Mouse (Mus musculus): ENCODE results near the gene Ctrb1. TPM values are rescaled to one million over a fixed set of nuclear protein-coding genes. Genes with fewer than 3 reads are reported as not detected.

The Ctrb1 gene
- total RNA-seq (2023), result 1.8 TPM

DNA sequence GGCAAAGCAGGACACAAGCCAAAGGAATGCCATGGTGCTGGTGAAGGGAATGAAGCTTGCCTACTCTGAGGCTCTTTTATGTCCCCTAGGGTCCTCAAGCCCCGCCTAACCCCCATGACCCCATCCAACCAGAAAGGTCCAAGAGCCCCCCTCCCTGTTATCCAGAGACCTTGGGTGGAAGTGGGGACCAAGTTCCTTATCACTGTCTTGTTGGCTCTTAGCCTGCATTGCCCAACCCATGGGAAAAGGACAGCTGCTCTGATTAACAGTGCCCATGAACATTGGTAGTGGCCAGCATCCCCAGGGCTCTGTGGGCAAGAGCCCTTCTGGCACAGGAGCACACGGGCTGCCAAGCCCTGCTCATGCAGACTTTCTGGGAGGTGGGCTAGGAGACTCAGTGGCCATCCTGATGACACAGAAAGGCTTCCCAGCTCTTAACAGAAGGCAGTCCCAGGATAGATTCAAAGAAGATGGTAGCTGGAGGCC, at the start of gene Ctrb1:
Gene Ctrb1 (minus strand): TSS at position 51 of the 486 bp plus-strand sequence.

DNA sequence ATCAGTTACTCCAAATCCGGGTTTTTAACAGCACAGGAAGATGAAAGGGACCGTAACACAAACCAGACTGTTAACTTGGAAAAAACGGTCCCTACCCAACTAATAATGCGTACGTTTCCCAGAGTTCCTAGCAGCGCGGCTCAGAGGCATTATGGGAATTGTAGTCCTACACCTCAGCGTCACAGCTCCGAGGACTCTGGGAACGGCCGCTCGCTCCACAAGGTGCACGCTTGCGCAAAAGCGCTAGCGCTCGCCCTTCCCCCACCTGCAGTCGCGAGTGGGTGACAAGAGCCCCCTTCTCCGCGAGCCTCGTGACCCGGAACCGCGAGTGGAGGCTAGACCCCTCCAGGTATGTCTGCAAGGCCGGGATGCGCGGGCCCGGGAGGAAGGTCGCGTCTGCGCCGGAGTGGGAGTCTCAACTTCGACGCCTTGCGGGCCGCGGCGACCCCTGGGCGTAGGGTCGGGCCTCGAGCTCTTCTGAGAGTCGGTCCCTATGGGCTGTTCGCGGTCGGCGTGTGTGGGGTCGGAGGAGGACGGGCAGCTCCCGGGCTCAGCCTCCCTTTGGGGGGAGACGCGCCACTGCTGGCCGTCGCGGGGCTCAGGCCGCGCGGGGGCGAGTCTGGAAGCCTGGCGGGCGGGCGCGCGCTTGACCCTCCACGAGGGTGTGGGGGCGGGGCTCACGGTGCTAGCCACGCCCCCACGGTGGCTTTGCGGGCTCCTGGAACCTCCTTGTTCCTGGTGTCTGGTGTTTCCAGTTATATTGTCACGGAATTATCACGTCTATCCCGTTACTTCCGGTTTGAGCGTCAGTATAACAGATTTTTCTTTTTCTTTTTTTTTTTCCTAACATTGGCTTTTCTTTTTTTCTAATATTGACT, 47.3 kb downstream of the Ctrb1 start, which contains the start of gene Zfp1:
Gene Zfp1 (plus strand): TSS at position 138 of the 878 bp plus-strand sequence.

Other genes starting within 250 kb of the Ctrb1 start
- gene Wdr59, start 168.9 kb downstream of the Ctrb1 start, total RNA-seq (2023), result 9.6 TPM
- gene Znrf1, start 154.9 kb downstream of the Ctrb1 start, total RNA-seq (2023), result 255 TPM
- gene Ldhd, start 60.6 kb downstream of the Ctrb1 start, total RNA-seq (2023), result 0.82 TPM
- 25.3 TPM for gene Zfp1, start 47.6 kb downstream of the Ctrb1 start, total RNA-seq (2023)
- 0.44 TPM for gene Bcar1, start 52.8 kb upstream of the Ctrb1 start, total RNA-seq (2023)
- gene Cfdp1, start 163.3 kb upstream of the Ctrb1 start, total RNA-seq (2023), result 37.8 TPM
- 2.0 TPM for gene Tmem170, start 185.7 kb upstream of the Ctrb1 start, total RNA-seq (2023)
- gene Chst5, start 219.4 kb upstream of the Ctrb1 start, total RNA-seq (2023), result not detected
- gene Tmem231, start 242.9 kb upstream of the Ctrb1 start, total RNA-seq (2023), result 1.1 TPM
- 109 TPM for gene Gabarapl2, start 249.7 kb upstream of the Ctrb1 start, total RNA-seq (2023)

All from CD4-positive naive resting alpha-beta T cell, adult 76 days (primary cell).